Mouse (Mus musculus) kidney, embryonic 15.5 days (tissue): ENCODE measurements around the gene Osbp2. TPM values are rescaled to one million over a fixed set of nuclear protein-coding genes. Genes with fewer than 3 reads are reported as not detected.

Source experiments
- ATAC-seq: fragments of 200-750 bp; cut with Nextera tagmentation; replicated peaks from 2 replicates; pipeline ENCODE4 v1.8.0; 2017; ENCODE audit warnings: moderate TSS enrichment; ENCODE audit not compliant: low FRiP score
- H3K27ac ChIP-seq: fragments of 300-500 bp; sonication (generic); 2 replicates; pipeline ENCODE4 v1.5.1; 2015; ENCODE audit warnings: mild to moderate bottlenecking, inconsistent platforms
- H3K27me3 ChIP-seq: fragments of 300-500 bp; sonication (generic); 2 replicates; pipeline ENCODE4 v1.6.1; 2015; ENCODE audit warnings: inconsistent platforms
- H3K36me3 ChIP-seq: fragments of 300-500 bp; sonication (generic); 2 replicates; pipeline ENCODE4 v1.6.1; 2015; ENCODE audit warnings: inconsistent platforms
- H3K4me1 ChIP-seq: fragments of 300-500 bp; sonication (generic); 2 replicates; pipeline ENCODE4 v1.6.1; 2015; ENCODE audit warnings: inconsistent platforms
- H3K4me2 ChIP-seq: fragments of 300-500 bp; sonication (generic); 2 replicates; pipeline ENCODE4 v1.6.1; 2015; ENCODE audit warnings: moderate library complexity, mild to moderate bottlenecking, inconsistent platforms
- H3K4me3 ChIP-seq: fragments of 300-500 bp; sonication (generic); replicated peaks from 2 replicates; pipeline ENCODE4 v1.5.1; 2015; ENCODE audit warnings: mild to moderate bottlenecking, inconsistent platforms
- H3K9ac ChIP-seq: fragments of 300-500 bp; sonication (generic); 2 replicates; pipeline ENCODE4 v1.6.1; 2015; ENCODE audit warnings: mild to moderate bottlenecking, inconsistent platforms
- H3K9me3 ChIP-seq: fragments of 300-500 bp; sonication (generic); replicated peaks from 2 replicates; pipeline ENCODE4 v1.6.1; 2016; ENCODE audit warnings: inconsistent platforms
- WGBS: fragments of 180-500 bp; shearing (Covaris S2); methylation state at CpG from one replicate; pipeline ENCODE4 v1.1.7; 2015; ENCODE audit warnings: mixed read lengths; 5-methylcytosine and 5-hydroxymethylcytosine counted together
- polyA plus RNA-seq: library from polyadenylated mRNA; unstranded; fragments of >200 nt; fragmentation: Nextera tagmentation; extraction: Ambion mirVana; gene quantifications from 2 replicates; pipeline ENCODE4 v1.2.1, GENCODE M21; 2015

Gene Osbp2
- polyA plus RNA-seq, 1 experiment from 2014 or later: 0.91 TPM

GRCm38 (mm10) chr11:3805362-3805761 is 58.3 kb downstream of the Osbp2 start:
- Histone ChIP-seq H3K4me1 (no peaks in the 10 kb centered on the region), H3K9ac (no peak overlapping the region), H3K36me3 (no peaks in the 10 kb centered on the region), H3K9me3 (no peaks in the 10 kb centered on the region), H3K27ac (no peak overlapping the region), H3K27me3 (no peaks in the 10 kb centered on the region), H3K4me3 (no peak overlapping the region), H3K4me2 (no peak overlapping the region)
- ATAC-seq: no peak
- 29% methylated on average over 3 of the region's 3 CpGs for WGBS

- Histone ChIP-seq H3K4me1 (no peaks in the 10 kb centered on the region), H3K9me3 (no peaks in the 10 kb centered on the region), H3K4me3 (no peak overlapping the region), H3K27ac (no peak overlapping the region), H3K4me2 (no peak overlapping the region), H3K36me3 (no peaks in the 10 kb centered on the region), H3K9ac (no peak overlapping the region), H3K27me3 (no peaks in the 10 kb centered on the region)
- 86% methylated on average over 2 of the region's 2 CpGs for WGBS
- ATAC-seq: no peak
These were observed 59.1 kb downstream of the Osbp2 start for GRCm38 (mm10) chr11:3804639-3805038.

- Histone ChIP-seq H3K9me3 (no peaks in the 10 kb centered on the region), H3K36me3 (no peaks in the 10 kb centered on the region), H3K4me3 (no peak overlapping the region), H3K27me3 (no peaks in the 10 kb centered on the region), H3K9ac (no peak overlapping the region), H3K4me1 (no peaks in the 10 kb centered on the region), H3K4me2 (no peak overlapping the region), H3K27ac (no peak overlapping the region)
- WGBS: 29% methylated on average over 1 of the region's 1 CpGs
- no peak for ATAC-seq
These were observed 61.6 kb downstream of the Osbp2 start for GRCm38 (mm10) chr11:3802057-3802456.

- Histone ChIP-seq H3K27ac (no peak overlapping the region), H3K9ac (no peak overlapping the region), H3K4me3 (no peak overlapping the region), H3K4me1 (no peaks in the 10 kb centered on the region), H3K4me2 (no peak overlapping the region), H3K27me3 (no peaks in the 10 kb centered on the region), H3K9me3 (no peaks in the 10 kb centered on the region), H3K36me3 (no peaks in the 10 kb centered on the region)
- 89% methylated on average over 6 of the region's 6 CpGs for WGBS
- no peak for ATAC-seq
These were observed 66.0 kb downstream of the Osbp2 start for GRCm38 (mm10) chr11:3797631-3798215.

- H3K36me3 ChIP-seq: no peaks in the 10 kb centered on the region
- H3K27ac ChIP-seq: no peak overlapping the region
- ATAC-seq: no peak; the same call in 1 of the 2 replicates
- no peak overlapping the region for H3K4me2 ChIP-seq
- H3K4me1 ChIP-seq: 0 out of 2 replicates have a peak, but pooled peaks cover 7% of the 10 kb centered on the region
- H3K9ac ChIP-seq: no peak overlapping the region
- H3K4me3 ChIP-seq: no peak overlapping the region
- H3K27me3 ChIP-seq: 0 out of 2 replicates have a peak, but pooled peaks cover 4% of the 10 kb centered on the region
- H3K9me3 ChIP-seq: no peaks in the 10 kb centered on the region
These were observed 73.0 kb downstream of the Osbp2 start for GRCm38 (mm10) chr11:3790736-3791135.

- no peak overlapping the region for H3K4me2 ChIP-seq
- no peak for ATAC-seq
- 0 out of 2 replicates have a peak, but pooled peaks cover 7% of the 10 kb centered on the region for H3K4me1 ChIP-seq
- H3K36me3 ChIP-seq: no peaks in the 10 kb centered on the region
- 66% methylated on average over 3 of the region's 3 CpGs for WGBS
- H3K4me3 ChIP-seq: no peak overlapping the region
- no peak overlapping the region for H3K9ac ChIP-seq
- no peak overlapping the region for H3K27ac ChIP-seq
- H3K9me3 ChIP-seq: no peaks in the 10 kb centered on the region
- H3K27me3 ChIP-seq: 0 out of 2 replicates have a peak, but pooled peaks cover 4% of the 10 kb centered on the region
These were observed 73.8 kb downstream of the Osbp2 start for GRCm38 (mm10) chr11:3789919-3790318.

- Histone ChIP-seq H3K4me3 (no peak overlapping the region), H3K27me3 (0 out of 2 replicates have a peak, but pooled peaks cover 4% of the 10 kb centered on the region), H3K27ac (no peak overlapping the region), H3K36me3 (no peaks in the 10 kb centered on the region), H3K9me3 (0 out of 2 replicates have a peak, but pooled peaks cover 3% of the 10 kb centered on the region), H3K9ac (no peak overlapping the region), H3K4me1 (0 out of 2 replicates have a peak, but pooled peaks cover 7% of the 10 kb centered on the region), H3K4me2 (no peak overlapping the region)
- no peak for ATAC-seq
- WGBS: 35% methylated on average over 6 of the region's 6 CpGs
These were observed 77.1 kb downstream of the Osbp2 start for GRCm38 (mm10) chr11:3786564-3786963.

- no peak for ATAC-seq
- no peak overlapping the region for H3K27ac ChIP-seq
- no peak overlapping the region for H3K4me3 ChIP-seq
- no peak overlapping the region for H3K9ac ChIP-seq
- 27% methylated on average over 4 of the region's 4 CpGs for whole genome bisulfite sequencing
- H3K4me2 ChIP-seq: no peak overlapping the region
- H3K36me3 ChIP-seq: no peaks in the 10 kb centered on the region
- H3K9me3 ChIP-seq: no peaks in the 10 kb centered on the region
- H3K4me1 ChIP-seq: peaks cover 11% of the 10 kb centered on the region
- peaks cover 58% of the 10 kb centered on the region for H3K27me3 ChIP-seq
These were observed 88.4 kb downstream of the Osbp2 start for GRCm38 (mm10) chr11:3775263-3775644.

- Histone ChIP-seq H3K4me1 (peaks cover 11% of the 10 kb centered on the region), H3K9me3 (no peaks in the 10 kb centered on the region), H3K9ac (no peak overlapping the region), H3K4me2 (peak overlapping the region; percentile 67), H3K27ac (no peak overlapping the region), H3K4me3 (peak overlapping the region; percentile 37), H3K36me3 (no peaks in the 10 kb centered on the region), H3K27me3 (peaks cover 58% of the 10 kb centered on the region)
- WGBS: 1% methylated on average over 56 of the region's 56 CpGs
- peak; percentile 60; the same call in 1 of the 2 replicates for ATAC-seq
These were observed 89.0 kb downstream of the Osbp2 start for GRCm38 (mm10) chr11:3774463-3775262.

- Histone ChIP-seq H3K27ac (no peak overlapping the region), H3K4me2 (peak overlapping the region; percentile 67), H3K9me3 (no peaks in the 10 kb centered on the region), H3K9ac (no peak overlapping the region), H3K36me3 (no peaks in the 10 kb centered on the region), H3K27me3 (peaks cover 58% of the 10 kb centered on the region), H3K4me3 (peak overlapping the region; percentile 37), H3K4me1 (peaks cover 11% of the 10 kb centered on the region)
- ATAC-seq: no peak
- WGBS: 43% methylated on average over 6 of the region's 6 CpGs
These were observed 89.8 kb downstream of the Osbp2 start for GRCm38 (mm10) chr11:3773782-3774462.

- no peak overlapping the region for H3K27ac ChIP-seq
- peaks cover 11% of the 10 kb centered on the region for H3K4me1 ChIP-seq
- 81% methylated on average over 8 of the region's 8 CpGs for WGBS
- peaks cover 58% of the 10 kb centered on the region for H3K27me3 ChIP-seq
- H3K36me3 ChIP-seq: no peaks in the 10 kb centered on the region
- H3K4me2 ChIP-seq: no peak overlapping the region
- H3K9me3 ChIP-seq: no peaks in the 10 kb centered on the region
- ATAC-seq: no peak
- H3K4me3 ChIP-seq: no peak overlapping the region
- H3K9ac ChIP-seq: no peak overlapping the region
These were observed 90.6 kb downstream of the Osbp2 start for GRCm38 (mm10) chr11:3773136-3773535.

GRCm38 (mm10) chr11:3771348-3771747 is 92.4 kb downstream of the Osbp2 start:
- Histone ChIP-seq H3K36me3 (no peaks in the 10 kb centered on the region), H3K4me2 (no peak overlapping the region), H3K4me1 (peaks cover 11% of the 10 kb centered on the region), H3K9me3 (no peaks in the 10 kb centered on the region), H3K9ac (no peak overlapping the region), H3K27ac (no peak overlapping the region), H3K27me3 (peaks cover 48% of the 10 kb centered on the region), H3K4me3 (no peak overlapping the region)
- 47% methylated on average over 6 of the region's 6 CpGs for WGBS
- no peak for ATAC-seq
